Mouse (Mus musculus): ENCODE measurements around the gene Abcc3. TPM values are rescaled to one million over a fixed set of nuclear protein-coding genes. Genes with fewer than 3 reads are reported as not detected.

The Abcc3 gene
- polyA plus RNA-seq, 1 experiment, result 0.18 TPM

DNA sequence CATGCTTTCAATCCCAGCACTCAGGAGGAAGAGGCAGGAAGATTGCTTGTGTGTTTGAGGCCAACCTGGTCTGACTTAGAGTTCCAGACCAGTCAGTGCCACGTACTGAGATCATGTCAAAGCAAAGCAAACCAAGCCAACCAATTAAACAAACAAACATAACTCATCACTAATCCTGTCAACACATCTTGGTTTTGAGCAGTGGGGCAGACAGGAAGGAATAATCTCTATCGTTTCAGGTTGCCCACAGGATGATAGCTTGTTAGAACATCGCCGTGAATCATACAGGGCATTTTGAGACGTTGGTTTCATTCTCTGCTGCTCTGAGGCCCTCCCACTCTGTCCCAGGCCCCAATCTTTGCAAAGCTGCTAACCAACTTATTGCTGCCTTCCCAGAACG is 22.8 kb downstream of the Abcc3 start:
- Histone ChIP-seq H3K4me1 (ENCODE audit: control insufficient read depth) (peaks cover 2% of the 10 kb centered on the region; the same call in 1 of the 2 replicates), H3K9me3 (ENCODE audit: control insufficient read depth, low read length) (no peaks in the 10 kb centered on the region), H3K4me3 (replicated peaks) (no peak overlapping the region), H3K27me3 (ENCODE audit: control insufficient read depth) (peaks cover 6% of the 10 kb centered on the region), H3K36me3 (ENCODE audit: control insufficient read depth) (no peaks in the 10 kb centered on the region)
- no peak for TF ChIP-seq TAL1 (IDR thresholded peaks at IDR 0.05; ENCODE audit: low read length)
- TF ChIP-seq GATA1 (IDR thresholded peaks at IDR 0.05; ENCODE audit: low read length), result no peak

DNA sequence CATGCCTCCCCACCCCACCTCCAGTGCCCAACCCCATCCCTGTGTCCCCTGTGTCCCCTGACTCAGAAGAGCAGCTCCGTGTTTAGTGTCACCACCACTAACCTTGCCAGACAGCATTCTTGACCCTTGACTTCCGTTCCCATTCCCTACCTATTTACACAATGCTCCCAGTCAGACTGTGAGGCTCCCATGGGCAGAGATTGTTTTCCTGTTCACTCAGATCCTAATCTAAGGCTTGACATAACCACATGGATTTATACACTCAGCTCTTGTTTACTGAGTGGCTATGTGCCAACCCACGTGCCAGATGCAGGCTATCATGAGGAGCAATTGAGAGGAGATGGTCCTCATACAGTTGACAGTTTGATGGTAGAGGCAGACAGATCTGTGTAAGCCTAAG is 27.5 kb downstream of the Abcc3 start:
- Histone ChIP-seq H3K27me3 (ENCODE audit: control insufficient read depth) (peaks cover 8% of the 10 kb centered on the region), H3K4me1 (ENCODE audit: control insufficient read depth) (no peaks in the 10 kb centered on the region), H3K9me3 (ENCODE audit: control insufficient read depth, low read length) (no peaks in the 10 kb centered on the region), H3K4me3 (replicated peaks) (no peak overlapping the region), H3K36me3 (ENCODE audit: control insufficient read depth) (no peaks in the 10 kb centered on the region)
- TF ChIP-seq GATA1 (IDR thresholded peaks at IDR 0.05; ENCODE audit: low read length), result no peak
- no peak for TF ChIP-seq TAL1 (IDR thresholded peaks at IDR 0.05; ENCODE audit: low read length)

DNA sequence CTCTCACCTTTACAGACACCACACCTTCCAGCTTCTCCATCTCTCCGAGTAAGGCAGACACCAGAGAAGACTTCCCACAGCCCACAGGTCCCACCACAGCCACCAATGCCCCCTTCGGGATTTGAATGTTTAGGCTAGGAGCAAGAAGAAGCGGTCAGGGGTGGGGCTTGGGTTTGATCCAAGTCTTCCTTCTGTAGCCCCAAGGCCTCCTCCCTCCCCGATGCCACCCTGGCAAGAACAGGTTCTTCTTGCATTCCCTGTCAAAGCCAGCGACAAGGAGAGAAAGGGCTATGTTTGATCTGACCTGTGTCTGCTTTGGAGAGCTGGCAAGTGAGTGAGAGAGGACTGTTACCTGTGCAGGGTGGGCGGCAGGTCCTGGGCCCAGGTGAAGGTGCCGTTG is 29.1 kb downstream of the Abcc3 start:
- Histone ChIP-seq H3K4me1 (ENCODE audit: control insufficient read depth) (no peaks in the 10 kb centered on the region), H3K36me3 (ENCODE audit: control insufficient read depth) (no peaks in the 10 kb centered on the region), H3K4me3 (replicated peaks) (no peak overlapping the region), H3K9me3 (ENCODE audit: control insufficient read depth, low read length) (no peaks in the 10 kb centered on the region), H3K27me3 (ENCODE audit: control insufficient read depth) (peaks cover 17% of the 10 kb centered on the region)
- no peak for TF ChIP-seq TAL1 (IDR thresholded peaks at IDR 0.05; ENCODE audit: low read length)
- no peak for TF ChIP-seq GATA1 (IDR thresholded peaks at IDR 0.05; ENCODE audit: low read length)

DNA sequence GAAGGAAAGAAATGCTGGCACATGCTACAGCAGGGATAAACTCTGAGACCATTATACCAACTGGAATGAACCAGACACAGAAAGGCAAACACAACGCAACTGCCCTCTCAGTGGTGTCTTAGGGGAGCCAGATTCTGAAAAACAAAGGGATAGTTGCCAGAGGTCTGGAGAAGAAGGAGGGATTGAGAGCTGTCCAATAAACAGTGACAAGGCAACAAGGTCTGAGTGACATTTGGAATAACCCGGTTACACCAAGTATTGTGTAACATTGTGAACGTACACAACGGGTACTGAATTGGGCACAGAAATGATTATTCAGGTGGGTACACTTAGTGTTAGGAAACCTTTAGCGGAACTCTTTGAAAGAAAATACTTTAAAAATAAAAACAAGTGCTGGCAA is 30.7 kb downstream of the Abcc3 start:
- Histone ChIP-seq H3K9me3 (ENCODE audit: control insufficient read depth, low read length) (no peaks in the 10 kb centered on the region), H3K27me3 (ENCODE audit: control insufficient read depth) (peaks cover 18% of the 10 kb centered on the region), H3K4me3 (replicated peaks) (no peak overlapping the region), H3K36me3 (ENCODE audit: control insufficient read depth) (no peaks in the 10 kb centered on the region), H3K4me1 (ENCODE audit: control insufficient read depth) (no peaks in the 10 kb centered on the region)
- TF ChIP-seq GATA1 (IDR thresholded peaks at IDR 0.05; ENCODE audit: low read length), result no peak
- TF ChIP-seq TAL1 (IDR thresholded peaks at IDR 0.05; ENCODE audit: low read length), result no peak

DNA sequence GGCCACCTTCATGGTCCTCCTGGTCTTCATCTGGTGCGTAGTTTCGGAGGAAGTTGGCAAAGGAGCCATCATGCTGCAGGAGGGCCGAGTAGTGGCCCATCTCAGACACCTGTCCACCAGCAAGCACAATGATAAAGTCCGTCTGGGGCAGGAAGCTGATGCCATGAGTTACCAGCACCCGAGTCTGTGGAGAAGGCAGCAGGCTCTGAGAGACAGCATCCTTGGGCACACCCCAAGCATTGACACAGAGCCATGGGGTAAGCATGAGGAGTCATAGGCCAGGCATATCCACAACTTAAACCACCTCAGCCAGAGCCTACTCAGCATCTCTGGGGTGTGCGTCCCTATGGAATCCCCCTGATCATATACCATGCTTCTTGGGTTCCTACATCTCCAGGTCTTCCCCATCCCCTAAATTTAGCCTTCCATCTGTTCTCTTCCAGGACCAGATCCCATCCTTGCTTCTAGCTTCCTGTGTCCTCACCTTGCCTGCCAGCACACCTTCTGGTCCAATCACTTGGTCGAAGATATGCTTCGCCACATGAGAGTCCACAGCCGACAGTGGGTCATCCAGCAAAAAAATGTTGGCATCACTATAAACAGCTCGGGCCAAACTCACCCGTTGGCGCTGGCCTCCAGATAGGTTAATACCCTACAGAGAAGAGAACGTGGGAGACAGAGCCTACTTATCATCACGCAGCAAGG is 31.5 kb downstream of the Abcc3 start:
- no peaks in the 10 kb centered on the region for H3K4me1 ChIP-seq (ENCODE audit: control insufficient read depth)

DNA sequence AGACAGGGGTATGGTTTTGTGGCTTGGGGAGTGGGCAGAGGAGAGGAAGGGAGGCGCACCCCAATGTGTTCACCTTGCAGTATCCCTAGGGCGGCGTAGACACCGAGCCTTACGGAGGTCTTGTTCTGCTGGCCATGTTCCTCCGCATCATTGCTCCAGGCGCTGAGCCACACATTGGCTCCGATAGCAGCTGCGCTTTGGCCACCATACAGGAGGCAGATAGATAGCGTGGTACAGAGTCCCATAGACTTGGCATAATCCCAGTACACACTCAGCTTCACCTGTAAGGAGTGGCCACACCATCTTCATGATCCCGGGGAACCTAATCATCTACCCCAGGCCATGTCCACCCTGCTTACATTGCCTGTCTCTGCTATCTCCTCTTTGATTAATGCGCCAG is 33.6 kb downstream of the Abcc3 start:
- Histone ChIP-seq H3K9me3 (ENCODE audit: control insufficient read depth, low read length) (no peaks in the 10 kb centered on the region), H3K27me3 (ENCODE audit: control insufficient read depth) (peaks cover 34% of the 10 kb centered on the region), H3K36me3 (ENCODE audit: control insufficient read depth) (no peaks in the 10 kb centered on the region), H3K4me3 (replicated peaks) (no peak overlapping the region), H3K4me1 (ENCODE audit: control insufficient read depth) (peaks cover 1% of the 10 kb centered on the region; the same call in 1 of the 2 replicates)
- TF ChIP-seq GATA1 (IDR thresholded peaks at IDR 0.05; ENCODE audit: low read length), result no peak
- TF ChIP-seq TAL1 (IDR thresholded peaks at IDR 0.05; ENCODE audit: low read length), result no peak

More for the DNA sequence above, 31.5 kb downstream of the Abcc3 start:
- no peak for TF ChIP-seq TAL1 (IDR thresholded peaks at IDR 0.05; ENCODE audit: low read length)
- no peak for TF ChIP-seq GATA1 (IDR thresholded peaks at IDR 0.05; ENCODE audit: low read length)
- H3K9me3 ChIP-seq (ENCODE audit: control insufficient read depth, low read length), result no peaks in the 10 kb centered on the region
- H3K36me3 ChIP-seq (ENCODE audit: control insufficient read depth), result no peaks in the 10 kb centered on the region
- H3K27me3 ChIP-seq (ENCODE audit: control insufficient read depth), result peaks cover 22% of the 10 kb centered on the region
- no peak overlapping the region for H3K4me3 ChIP-seq (replicated peaks)

DNA sequence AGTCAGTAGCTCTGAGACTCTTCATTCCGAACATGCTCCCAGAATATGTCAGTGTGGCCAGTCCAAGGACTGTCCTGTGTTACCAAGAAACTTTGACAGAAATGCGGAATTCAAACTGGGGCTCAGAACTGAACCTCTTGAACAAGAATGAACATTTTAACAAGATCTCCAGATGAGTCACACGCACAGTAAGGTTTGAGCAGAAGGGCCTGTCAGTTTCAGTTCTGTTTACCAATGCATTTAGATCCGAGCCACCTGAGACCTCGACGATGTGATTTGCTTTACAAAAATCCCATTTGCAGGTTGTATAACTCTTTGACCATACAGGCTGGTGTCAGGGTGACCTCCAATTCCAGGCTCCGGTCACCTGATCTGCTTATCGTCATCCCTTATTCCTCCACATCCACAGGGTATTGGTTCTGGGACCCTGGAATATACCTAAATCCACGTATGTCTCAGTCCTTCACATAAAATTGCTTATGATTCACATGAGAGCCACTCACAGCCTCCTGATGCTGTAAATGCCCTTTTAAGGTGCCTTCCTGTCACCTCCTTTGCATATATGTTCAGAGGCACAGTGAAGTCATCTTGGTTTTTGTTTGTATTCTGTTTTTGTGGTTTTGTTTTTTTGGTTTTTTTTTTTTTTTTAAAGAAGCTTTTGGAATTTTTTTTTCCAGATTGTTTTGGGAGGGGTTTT is 37.1 kb downstream of the Abcc3 start:
- peaks cover 22% of the 10 kb centered on the region for H3K4me1 ChIP-seq (ENCODE audit: control insufficient read depth)
- no peaks in the 10 kb centered on the region for H3K36me3 ChIP-seq (ENCODE audit: control insufficient read depth)
- no peaks in the 10 kb centered on the region for H3K9me3 ChIP-seq (ENCODE audit: control insufficient read depth, low read length)
- peaks cover 48% of the 10 kb centered on the region for H3K27me3 ChIP-seq (ENCODE audit: control insufficient read depth)
- TF ChIP-seq GATA1 (IDR thresholded peaks at IDR 0.05; ENCODE audit: low read length), result no peak
- TF ChIP-seq TAL1 (IDR thresholded peaks at IDR 0.05; ENCODE audit: low read length), result no peak
- H3K4me3 ChIP-seq (replicated peaks), result no peak overlapping the region

DNA sequence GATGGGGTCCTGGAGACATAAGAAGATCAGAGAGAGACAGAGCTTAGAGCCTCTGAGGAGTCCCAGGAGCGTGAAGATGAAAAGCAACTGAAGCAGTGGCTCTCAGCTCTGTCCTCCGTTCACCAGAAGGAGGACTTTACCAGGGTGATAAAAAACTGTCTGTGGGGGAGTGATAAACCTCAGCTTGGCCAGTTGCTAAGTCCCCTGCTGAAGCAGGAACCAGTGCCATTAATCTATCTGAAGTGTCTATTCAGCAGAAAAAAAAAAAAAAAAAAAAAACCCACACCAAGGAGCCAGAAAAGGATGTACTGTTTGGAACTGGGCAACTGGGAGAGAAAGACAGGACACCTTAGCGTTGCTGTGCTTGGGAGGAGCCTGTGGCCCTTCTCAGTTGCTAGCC is 41.7 kb downstream of the Abcc3 start:
- H3K4me3 ChIP-seq (replicated peaks), result peak overlapping the region; percentile 33
- TF ChIP-seq GATA1 (IDR thresholded peaks at IDR 0.05; ENCODE audit: low read length), result peak; percentile 28; the same call in 1 of the 2 replicates
- TF ChIP-seq TAL1 (IDR thresholded peaks at IDR 0.05; ENCODE audit: low read length), result peak; percentile 35; the same call in 2 of the 3 replicates
- H3K27me3 ChIP-seq (ENCODE audit: control insufficient read depth), result peaks cover 37% of the 10 kb centered on the region
- peaks cover 6% of the 10 kb centered on the region; the same call in 1 of the 2 replicates for H3K9me3 ChIP-seq (ENCODE audit: control insufficient read depth, low read length)
- no peaks in the 10 kb centered on the region for H3K36me3 ChIP-seq (ENCODE audit: control insufficient read depth)
- peaks cover 39% of the 10 kb centered on the region for H3K4me1 ChIP-seq (ENCODE audit: control insufficient read depth)

DNA sequence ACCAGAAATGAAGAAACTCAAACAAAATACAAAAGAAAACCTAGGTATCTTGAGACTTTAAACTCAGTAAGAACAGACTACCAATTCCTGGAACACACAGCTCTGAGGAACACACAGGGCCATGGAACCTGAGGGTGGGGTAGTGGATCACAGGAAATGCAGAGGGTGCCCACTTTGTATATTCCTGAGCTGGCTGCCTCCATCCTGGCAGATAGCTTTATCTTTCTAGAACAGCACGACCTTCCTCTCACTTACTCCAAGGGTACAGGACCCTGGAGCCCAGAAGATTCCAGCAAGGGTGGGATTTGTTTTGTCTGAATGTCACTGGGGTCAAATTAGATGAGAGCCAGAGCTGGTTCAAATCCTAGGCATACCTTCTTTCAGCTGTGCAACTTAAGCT is 42.5 kb downstream of the Abcc3 start:
- H3K27me3 ChIP-seq (ENCODE audit: control insufficient read depth), result peaks cover 39% of the 10 kb centered on the region
- peaks cover 38% of the 10 kb centered on the region for H3K4me1 ChIP-seq (ENCODE audit: control insufficient read depth)
- no peaks in the 10 kb centered on the region for H3K36me3 ChIP-seq (ENCODE audit: control insufficient read depth)
- H3K9me3 ChIP-seq (ENCODE audit: control insufficient read depth, low read length), result peaks cover 6% of the 10 kb centered on the region; the same call in 1 of the 2 replicates
- peak overlapping the region; percentile 33 for H3K4me3 ChIP-seq (replicated peaks)
- TF ChIP-seq GATA1 (IDR thresholded peaks at IDR 0.05; ENCODE audit: low read length), result no peak
- no peak for TF ChIP-seq TAL1 (IDR thresholded peaks at IDR 0.05; ENCODE audit: low read length)
